Mouse (Mus musculus) MEL (cell line): Measurements from ENCODE around the gene Thsd4.

Experiments
- CTCF ChIP-seq, 3 experiments: IDR thresholded peaks in 2 of 3; conservative IDR thresholded peaks in 1 of 3; 2 replicates each; pipeline ENCODE4 v1.5.1; 2011 to 2012; ENCODE audit warnings: low read length in 3 of 3, low read depth in 2 of 3, mild to moderate bottlenecking in 2 of 3, improper control_type of control experiment in 1 of 3, inconsistent platforms in 1 of 3, mixed read lengths in 1 of 3, moderate library complexity in 1 of 3; ENCODE audit not compliant: control insufficient read depth in 1 of 3, insufficient read depth in 1 of 3, poor library complexity in 1 of 3, severe bottlenecking in 1 of 3
- HCFC1 ChIP-seq: IDR thresholded peaks from 2 replicates; pipeline ENCODE4 v1.6.1; 2012; ENCODE audit warnings: low read depth, mild to moderate bottlenecking, inconsistent platforms, low read length, improper control_type of control experiment, moderate library complexity
- MAFK ChIP-seq: IDR thresholded peaks from 2 replicates; pipeline ENCODE4 v1.6.1; 2011; ENCODE audit warnings: low read depth, mild to moderate bottlenecking, low read length, improper control_type of control experiment, borderline replicate concordance
- MEF2A ChIP-seq: IDR thresholded peaks from 2 replicates; pipeline ENCODE4 v1.6.1; 2014; ENCODE audit warnings: low read depth, mild to moderate bottlenecking, inconsistent platforms, low read length, improper control_type of control experiment; ENCODE audit not compliant: poor library complexity, insufficient replicate concordance, severe bottlenecking; ENCODE audit errors: extremely low read depth
- MXI1 ChIP-seq: IDR thresholded peaks from 2 replicates; pipeline ENCODE4 v1.6.1; 2011; ENCODE audit warnings: mild to moderate bottlenecking, low read depth, low read length, improper control_type of control experiment
- MYB ChIP-seq: IDR thresholded peaks from 2 replicates; pipeline ENCODE4 v1.6.1; 2011; ENCODE audit warnings: mild to moderate bottlenecking, low read depth, low read length, improper control_type of control experiment
- NELFE ChIP-seq: IDR thresholded peaks from 2 replicates; pipeline ENCODE4 v1.6.1; 2011; ENCODE audit warnings: low read depth, low read length, improper control_type of control experiment
- RAD21 ChIP-seq: IDR thresholded peaks from 2 replicates; pipeline ENCODE4 v1.6.1; 2011; ENCODE audit warnings: mild to moderate bottlenecking, low read depth, low read length, improper control_type of control experiment
- TCF12 ChIP-seq: IDR thresholded peaks from 2 replicates; pipeline ENCODE4 v1.6.1; 2014; ENCODE audit warnings: low read depth, mild to moderate bottlenecking, inconsistent platforms, low read length, improper control_type of control experiment, moderate library complexity

- no peak for TF ChIP-seq NELFE
- no peak for TF ChIP-seq RAD21
- no peak for TF ChIP-seq CTCF (IDR thresholded peaks at IDR 0.05 in 2 of 3, conservative IDR thresholded peaks at IDR 0.05 in 1 of 3; ENCODE audit: control insufficient read depth in 1 of 3, insufficient read depth in 1 of 3, low read depth in 2 of 3, low read length in 3 of 3, poor library complexity in 1 of 3, severe bottlenecking in 1 of 3)
- no peak for TF ChIP-seq MXI1
- TF ChIP-seq TCF12, result no peak
- no peak for TF ChIP-seq MEF2A
- TF ChIP-seq MYB, result no peak
- no peak for TF ChIP-seq HCFC1
- TF ChIP-seq MAFK, result no peak
Measured at GRCm38 (mm10) chr9:60309786-60310711, 211.8 kb downstream of the Thsd4 start.
